Mouse (Mus musculus): ENCODE measurements around the gene Sh2b3. TPM values are rescaled to one million over a fixed set of nuclear protein-coding genes. Genes with fewer than 3 reads are reported as not detected.

Sh2b3 gene
- total RNA-seq, 1 experiment from 2014 or later = 35.6 TPM

DNA sequence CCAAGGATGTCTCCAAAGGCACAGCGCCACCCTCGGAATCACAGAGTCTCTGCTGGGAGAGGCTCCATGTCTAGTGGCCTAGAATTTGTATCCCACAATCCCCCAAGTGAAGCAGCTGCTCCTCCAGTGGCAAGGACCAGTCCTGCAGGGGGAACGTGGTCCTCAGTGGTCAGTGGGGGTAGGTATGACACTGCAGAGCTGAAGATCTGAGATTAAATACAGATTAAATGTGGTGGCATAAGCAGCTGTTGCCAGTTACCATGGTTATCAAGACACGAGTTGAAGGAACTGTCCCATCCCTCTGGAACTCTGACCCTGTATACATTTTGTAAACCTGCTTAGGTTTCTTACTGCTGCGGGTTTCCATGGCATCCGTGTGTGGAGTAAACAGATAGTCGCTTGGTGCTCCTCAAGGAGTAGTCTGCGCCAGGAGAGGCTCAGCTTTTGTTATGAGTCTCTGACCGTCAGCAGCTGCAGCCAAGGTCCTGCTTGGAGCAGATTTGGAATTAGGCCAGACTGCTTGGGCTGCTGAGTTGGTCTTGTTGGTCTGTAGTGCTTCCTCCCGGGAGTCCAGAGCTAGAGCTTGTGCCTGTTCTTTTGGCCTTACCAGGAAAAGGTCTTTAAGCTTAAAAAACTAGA lies 53.5 kb downstream of the Sh2b3 start:
- peak; percentile 73 for DNase-seq

DNA sequence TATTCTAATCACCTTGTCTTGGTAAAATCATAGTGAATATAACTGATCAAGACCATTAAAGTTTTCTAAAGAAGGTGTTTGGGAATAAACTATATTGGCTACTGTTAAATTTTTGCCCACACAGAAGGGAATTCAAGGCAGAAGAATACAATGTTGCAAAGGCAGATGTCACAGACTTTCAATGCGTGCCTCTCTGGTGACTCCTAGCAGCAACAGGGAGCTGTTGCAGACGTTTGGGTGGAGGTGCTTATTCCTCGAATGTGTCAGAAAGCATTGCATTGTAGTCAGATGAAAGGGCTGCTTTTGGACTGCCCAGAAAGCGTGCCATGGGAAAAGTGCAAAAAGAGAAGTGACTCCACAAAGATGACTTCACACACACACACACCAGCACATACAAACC lies 55.0 kb downstream of the Sh2b3 start:
- no peak for DNase-seq

DNA sequence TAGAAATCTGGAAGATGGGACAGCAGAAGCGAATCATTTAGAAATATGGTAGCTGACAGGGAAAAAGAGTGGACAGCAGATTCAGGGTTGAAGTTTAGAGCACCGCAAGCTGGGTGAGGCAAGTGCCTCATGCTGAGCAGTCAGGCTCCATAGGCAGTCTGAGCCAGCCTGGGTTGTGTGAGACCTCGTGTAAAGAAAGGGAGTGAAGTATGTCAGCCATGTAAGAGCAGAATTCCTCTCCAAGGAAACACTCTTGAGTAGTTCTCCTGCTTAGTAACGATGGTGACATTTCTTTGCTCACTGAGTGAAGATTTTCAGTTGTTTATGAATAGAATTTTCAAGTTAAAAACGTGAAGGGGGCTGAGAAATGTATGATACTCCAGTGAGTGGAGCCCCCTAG lies 57.3 kb downstream of the Sh2b3 start:
- no peak for DNase-seq

GRCm38 (mm10) chr5:121778485-121779119 lies 58.8 kb downstream of the Sh2b3 start:
- DNase-seq = peak; percentile 50

DNA sequence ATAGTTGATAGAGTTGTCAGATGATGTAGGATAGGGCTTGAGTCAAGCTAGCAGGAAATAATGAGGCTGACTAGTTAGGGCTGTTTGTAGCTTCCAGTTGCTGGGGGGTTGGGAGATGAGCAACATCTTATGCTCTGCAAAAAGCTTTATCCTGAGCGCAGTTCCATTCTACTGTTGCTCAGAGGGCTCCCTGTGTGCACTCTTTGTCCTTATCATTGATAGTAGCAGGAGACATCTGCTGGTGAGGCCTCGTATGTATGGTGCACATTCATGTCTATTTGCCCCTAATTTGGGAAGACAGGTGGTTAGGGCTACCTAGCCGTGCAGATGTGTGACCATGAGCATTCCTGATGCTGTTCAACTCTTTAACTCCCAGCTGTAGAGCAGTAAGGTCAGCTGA lies 65.8 kb downstream of the Sh2b3 start:
- DNase-seq = no peak

GRCm38 (mm10) chr5:121769827-121770226 lies 67.6 kb downstream of the Sh2b3 start:
- DNase-seq = no peak

GRCm38 (mm10) chr5:121767564-121767963 lies 69.9 kb downstream of the Sh2b3 start:
- DNase-seq = no peak

GRCm38 (mm10) chr5:121766038-121766773 lies 71.2 kb downstream of the Sh2b3 start:
- no peak for DNase-seq

Small RNAs within 50 kb of the gene (microRNA-seq; reads per million reads assigned to microRNA genes)
- gene Mir7031 = 1.7 to 2.3 reads per million in 2 experiments

Other genes starting within 250 kb of the Sh2b3 start
- gene Aldh2, start 243.8 kb downstream of the Sh2b3 start, total RNA-seq (2021) = 1,038 and 1,196 TPM in 2 replicates
- gene Acad12, start 218.7 kb downstream of the Sh2b3 start, total RNA-seq (2021) = 25.1 and 29.1 TPM in 2 replicates
- gene Acad10, start 177.1 kb downstream of the Sh2b3 start, total RNA-seq (2021) = 36.5 and 41.1 TPM in 2 replicates
- gene Brap, start 177.1 kb downstream of the Sh2b3 start, total RNA-seq (2021) = 55.0 and 57.1 TPM in 2 replicates
- gene Atxn2, start 126.3 kb downstream of the Sh2b3 start, total RNA-seq (2021) = 170 and 187 TPM in 2 replicates
- 7.1 and 8.8 TPM in 2 replicates for gene Pheta1, start 11.3 kb upstream of the Sh2b3 start, total RNA-seq (2021)
- 16.6 and 17.7 TPM in 2 replicates for gene Cux2, start 212.5 kb upstream of the Sh2b3 start, total RNA-seq (2021)